Mouse (Mus musculus) heart, adult 11 months (tissue): ENCODE data around the gene Galnt14.

Source experiments
- DNase-seq: peaks from one replicate; pipeline ENCODE4 v3.0.0; 2022

Gene Galnt14

DNA sequence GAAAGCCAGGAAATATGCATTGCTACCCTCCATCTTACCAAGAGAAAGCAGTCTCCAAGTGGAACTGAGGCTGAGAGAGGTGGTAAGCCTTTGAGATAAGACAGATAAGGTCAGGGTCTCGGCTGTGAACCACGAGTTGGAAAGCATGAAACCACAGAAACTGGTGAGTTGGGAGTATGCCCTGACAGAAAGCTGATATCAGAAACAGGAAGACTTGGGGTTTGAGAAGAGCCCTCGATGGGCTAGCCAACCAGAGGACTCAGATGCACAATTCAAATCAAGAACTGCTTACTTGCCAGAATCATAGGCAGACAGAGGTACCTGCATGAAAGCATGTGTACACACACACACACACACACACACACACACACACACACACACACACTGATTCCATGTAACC lies 47.0 kb downstream of the Galnt14 start:
- DNase-seq, result no peak

DNA sequence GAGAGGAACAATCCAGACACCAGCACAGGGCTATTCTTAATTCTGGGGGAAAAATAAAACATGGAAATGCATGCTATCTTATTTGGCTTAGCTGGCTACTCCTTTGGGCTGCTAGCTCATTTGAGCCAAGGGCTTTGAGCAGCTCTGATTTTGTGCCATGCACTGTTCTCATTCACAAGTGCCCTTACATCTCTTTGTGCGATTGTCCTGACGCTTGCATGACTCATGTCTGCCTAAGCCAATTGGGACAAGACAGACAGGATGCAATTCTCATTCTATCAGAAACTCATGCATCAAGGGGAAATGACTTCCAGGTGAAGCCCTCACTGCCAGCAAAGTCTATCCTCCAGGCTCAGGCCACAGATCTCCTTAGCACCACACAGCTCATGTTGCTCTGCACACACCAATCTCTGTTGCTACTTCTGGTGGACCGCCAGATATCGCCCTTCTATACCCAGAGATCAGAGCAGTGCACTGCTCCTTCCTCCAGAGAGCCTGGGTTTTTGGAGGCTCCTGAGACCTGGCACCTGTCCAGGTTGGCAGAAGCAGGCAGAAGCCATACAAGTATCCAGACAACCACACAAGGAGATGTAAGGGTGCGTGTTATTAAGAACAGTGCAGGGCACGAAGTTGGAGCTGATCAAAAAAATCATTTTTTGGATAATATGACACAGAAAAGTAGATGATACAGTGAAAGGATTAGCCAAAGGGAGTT lies 51.4 kb downstream of the Galnt14 start:
- DNase-seq, result no peak

DNA sequence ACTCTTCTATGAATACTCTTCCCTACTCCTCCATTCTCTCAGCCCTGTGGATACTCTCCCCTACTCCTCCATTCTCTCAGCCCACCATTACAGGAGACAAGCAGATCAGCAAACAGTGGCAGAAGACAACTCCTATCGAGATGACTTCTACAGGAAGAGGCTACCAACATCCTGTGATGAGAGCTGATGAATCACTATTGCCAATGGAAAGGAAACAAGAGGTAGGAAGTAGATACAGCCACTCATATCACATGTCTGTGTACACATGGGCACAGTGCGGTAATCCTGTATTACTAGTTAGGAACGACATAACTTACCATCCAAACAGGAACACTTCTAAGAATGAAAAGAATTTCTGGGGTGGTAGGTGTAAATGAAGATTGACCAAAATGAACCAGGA lies 53.9 kb downstream of the Galnt14 start:
- no peak for DNase-seq

DNA sequence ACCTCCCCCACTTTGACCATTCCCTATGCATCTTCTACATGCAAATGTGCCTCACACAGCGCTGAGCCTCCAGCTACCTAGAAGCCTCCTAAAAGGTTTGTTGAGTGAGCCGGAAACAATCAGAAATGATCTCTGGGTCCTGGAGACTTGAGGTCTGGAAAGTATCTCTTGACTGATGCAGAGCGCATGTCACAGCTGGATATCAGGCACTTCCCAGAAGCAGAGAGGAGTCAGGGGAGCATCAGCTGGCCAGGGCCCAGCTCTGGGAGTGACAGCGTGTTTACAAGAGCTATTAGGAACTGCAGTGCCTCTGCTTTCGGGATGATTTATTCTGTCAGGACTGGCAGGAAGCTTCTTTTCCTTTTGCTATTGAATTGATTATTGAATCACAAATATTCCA lies 56.0 kb downstream of the Galnt14 start:
- no peak for DNase-seq

DNA sequence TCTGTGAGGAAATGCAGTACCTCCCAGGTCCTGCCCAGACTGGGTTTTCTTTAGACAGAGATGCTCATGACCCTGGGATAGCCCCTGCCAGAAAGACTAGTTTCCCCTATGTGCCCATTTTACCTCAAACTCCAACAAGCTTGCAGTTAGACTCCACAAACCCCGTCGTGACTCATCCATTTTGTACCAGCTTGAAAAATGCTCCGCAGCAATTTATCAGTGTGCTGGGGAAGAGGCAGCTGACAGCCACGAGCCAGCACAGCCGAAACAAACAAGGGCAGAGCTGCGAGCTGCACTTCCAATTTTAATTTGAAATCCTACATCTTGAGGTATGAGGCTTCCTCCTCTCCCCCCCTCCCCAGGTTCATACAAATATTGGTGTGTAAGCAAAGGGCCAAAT lies 60.9 kb downstream of the Galnt14 start:
- DNase-seq, result no peak

DNA sequence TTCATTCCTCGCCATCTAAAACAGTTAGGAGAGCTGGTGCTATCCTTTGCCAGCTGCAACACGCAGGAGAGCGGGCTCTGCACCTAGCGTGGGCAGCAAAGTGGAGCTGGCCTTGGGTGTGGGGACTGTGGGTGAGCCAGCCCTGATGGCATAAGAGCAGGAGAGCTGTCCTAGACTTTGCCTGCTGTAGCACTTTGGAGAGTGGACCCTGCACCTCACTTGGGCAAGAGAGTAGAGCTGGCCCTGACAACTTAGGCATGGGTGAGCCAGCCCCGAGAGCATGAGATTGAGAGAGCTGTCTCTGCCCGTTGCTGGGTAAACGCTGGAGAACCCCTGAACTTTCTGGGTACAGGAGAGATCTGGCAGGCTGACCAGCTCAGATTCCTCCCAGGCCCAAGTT lies 68.6 kb downstream of the Galnt14 start:
- no peak for DNase-seq

DNA sequence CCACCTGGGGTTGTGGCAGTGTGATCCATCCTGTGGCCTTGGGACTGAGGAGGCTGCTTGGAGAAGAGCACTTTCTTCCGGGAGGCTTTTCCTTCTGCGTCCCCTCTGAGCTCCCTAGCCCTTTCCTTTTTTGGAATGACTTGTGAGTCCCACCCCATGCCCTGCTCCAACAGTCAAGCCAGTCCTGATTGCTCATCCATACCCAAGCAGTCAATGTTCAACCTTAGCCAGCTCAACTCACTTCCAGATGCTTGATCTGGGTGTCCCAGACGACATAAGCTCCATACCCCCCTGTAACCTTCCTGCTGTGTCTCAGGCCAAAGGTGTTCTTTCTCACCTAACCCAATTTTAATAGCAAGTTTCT lies 70.2 kb downstream of the Galnt14 start:
- DNase-seq, result no peak

DNA sequence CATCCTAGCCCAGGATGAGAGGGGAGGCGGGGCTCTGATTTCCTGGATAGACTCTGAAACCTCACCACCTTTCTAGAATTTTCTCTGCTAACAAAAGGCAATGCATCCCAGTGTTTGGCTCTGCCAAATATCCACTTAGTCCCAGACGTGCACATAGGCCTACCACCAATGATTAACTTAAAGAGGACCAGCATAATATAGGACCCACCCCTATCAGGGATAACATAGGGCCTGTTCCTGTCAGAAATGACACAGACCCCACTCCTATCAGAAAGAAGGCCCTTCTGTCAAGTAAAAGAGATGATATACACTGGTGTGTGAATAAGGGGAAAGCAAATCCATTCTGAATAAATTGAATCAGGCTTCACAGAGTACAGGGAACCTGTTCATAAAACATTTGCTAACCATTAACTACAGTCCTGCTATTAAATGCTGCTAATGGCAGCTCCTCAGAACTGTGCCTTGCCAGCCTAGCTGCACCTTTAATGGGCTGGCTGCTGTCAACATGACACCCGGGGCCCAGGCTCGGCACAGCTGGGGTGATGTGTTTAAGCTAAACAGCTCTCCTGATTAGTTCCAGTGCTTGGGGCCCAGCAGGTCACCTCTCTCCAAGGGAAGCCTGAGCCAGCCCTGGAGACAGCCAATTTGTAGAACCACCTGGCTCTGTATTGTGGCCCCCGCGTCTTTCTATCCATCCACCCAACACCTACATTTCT lies 70.7 kb downstream of the Galnt14 start:
- DNase-seq, result no peak

DNA sequence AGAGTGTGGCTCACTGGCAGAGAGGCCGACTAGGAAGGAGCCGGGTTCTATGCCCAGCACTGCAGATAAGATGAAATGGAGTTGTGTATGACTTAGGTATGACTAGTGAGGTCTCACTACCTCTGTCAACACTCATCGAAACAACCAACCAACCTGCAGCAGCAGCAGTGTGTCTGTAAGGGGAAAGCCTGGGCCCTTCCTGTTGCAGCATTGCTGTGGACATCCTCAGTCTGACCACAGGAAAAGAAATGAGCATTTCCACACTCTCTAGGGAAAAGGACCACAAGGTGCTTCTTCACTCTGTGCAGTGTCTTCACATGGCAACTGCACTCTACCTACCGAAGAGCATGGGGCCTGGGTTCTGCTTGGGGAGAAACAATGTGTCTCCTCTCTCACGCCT lies 73.3 kb downstream of the Galnt14 start:
- DNase-seq, result no peak

DNA sequence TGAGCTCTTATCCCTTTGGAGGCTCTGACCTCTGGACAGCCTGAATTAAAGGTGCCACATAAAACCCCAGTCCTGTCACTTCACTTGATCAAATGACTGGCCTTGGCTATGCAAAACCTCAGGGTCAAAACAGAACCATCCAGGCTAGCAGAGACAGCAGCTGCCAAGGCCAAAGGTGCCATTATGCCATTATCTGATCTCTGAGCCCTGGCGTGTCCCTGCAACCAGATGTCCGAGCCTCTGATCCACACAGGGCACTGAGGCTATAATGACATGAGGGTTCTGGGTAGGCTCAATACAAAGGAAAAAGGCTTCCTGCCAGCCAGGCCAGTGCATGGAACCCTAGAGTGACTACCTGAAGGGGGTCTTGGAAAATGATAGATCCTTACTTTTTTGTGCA lies 75.4 kb downstream of the Galnt14 start:
- no peak for DNase-seq

DNA sequence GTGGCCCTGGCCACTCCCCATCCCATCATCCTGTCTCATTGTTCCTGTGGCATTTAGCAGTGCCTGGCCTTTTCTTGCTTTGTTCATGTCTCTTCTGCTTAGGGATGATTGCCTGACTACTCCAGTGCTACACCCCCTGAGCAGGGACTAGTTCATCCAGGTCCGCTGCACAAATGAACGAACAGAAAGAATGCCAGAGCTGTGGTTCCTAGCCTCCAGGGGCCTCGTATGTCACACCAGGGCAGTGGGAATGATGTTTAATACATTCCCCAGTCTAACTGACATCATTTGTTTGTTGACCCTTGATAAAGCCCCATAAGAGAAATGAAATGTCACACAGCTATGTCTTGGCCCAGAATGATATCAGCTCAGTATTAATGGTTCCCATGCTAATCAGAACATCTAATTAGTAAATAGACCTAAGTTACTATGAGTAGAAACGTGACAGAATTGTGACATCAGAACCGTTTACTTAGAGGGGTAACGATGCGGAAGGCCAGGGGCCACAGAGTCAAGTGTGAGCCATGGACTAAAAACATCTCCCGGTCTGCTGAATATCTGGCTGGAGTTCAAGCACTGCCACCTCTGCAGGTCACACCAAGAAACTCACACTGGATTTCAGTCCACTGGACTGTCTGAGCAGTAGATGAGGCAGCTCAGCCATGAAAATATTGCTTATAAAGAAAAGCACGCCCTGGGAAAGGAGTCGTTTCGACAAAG lies 76.1 kb downstream of the Galnt14 start:
- no peak for DNase-seq

DNA sequence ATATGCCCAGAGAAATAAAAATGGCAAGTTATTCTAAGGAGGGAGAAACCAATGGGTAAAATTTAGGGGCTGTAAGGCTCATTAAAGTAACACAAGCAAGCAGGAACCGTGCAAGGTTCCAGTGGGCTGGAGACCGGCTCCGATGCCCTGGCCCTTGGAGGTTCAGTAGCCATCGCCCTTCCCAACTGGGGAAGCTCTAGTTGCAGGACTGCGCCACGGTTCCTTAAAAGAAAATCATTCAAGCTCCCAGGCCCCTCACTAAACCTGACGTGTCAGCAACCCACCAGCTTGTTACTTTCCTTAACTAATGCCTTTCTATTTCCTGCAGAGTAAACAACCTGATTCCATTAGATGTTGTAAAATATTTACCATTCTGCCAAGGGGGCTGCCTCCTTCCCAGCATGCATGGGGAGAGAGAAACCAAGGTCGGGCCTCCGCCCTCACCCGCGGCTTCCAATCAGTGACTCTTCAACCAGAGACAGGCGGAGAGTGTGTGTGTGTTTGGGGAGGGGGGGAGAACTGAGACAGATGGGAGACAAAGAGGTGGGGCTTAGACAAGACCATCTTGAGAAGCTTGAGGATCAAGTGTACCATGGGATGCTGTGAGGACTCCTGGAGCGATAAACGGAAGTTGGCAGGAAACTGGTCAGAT lies 81.9 kb downstream of the Galnt14 start:
- peak; percentile 85 for DNase-seq

DNA sequence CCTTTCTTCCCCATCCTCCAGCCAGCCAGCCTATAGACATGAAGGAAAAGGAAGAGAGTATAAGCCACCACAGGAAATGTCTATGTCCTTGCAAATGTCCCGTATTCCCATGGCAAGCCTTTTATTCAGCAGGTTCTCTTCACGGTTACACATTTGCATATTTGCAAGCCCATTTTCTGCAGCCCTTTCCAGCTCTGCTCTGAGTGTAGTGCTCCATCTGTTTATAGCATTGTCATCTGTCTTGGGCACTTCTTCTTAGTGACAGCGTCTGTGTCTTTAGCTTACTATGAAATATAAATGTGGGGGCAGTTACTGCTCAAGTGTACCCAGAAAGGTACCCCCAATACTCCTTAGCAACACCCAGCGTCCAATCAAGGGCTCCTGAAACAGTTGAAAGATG lies 83.3 kb downstream of the Galnt14 start:
- no peak for DNase-seq

DNA sequence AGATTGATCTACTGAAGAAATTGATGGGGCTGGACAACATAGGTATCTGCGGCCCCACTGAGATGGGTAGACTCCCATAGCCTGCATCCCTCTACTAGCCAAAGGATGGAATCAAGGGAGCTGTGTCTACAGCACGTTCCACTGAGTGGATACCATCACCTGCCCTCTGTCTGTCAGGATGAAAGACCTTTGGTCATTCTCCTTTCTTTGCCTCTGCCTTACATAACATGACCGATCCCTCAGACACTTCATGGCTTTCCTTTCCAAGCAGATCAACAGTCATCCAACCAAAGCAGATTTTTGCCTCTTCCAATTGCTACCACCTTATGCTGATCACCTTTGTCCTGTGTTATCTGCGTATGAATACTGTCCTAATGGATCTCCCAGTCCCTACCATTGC lies 90.2 kb downstream of the Galnt14 start:
- DNase-seq, result no peak

DNA sequence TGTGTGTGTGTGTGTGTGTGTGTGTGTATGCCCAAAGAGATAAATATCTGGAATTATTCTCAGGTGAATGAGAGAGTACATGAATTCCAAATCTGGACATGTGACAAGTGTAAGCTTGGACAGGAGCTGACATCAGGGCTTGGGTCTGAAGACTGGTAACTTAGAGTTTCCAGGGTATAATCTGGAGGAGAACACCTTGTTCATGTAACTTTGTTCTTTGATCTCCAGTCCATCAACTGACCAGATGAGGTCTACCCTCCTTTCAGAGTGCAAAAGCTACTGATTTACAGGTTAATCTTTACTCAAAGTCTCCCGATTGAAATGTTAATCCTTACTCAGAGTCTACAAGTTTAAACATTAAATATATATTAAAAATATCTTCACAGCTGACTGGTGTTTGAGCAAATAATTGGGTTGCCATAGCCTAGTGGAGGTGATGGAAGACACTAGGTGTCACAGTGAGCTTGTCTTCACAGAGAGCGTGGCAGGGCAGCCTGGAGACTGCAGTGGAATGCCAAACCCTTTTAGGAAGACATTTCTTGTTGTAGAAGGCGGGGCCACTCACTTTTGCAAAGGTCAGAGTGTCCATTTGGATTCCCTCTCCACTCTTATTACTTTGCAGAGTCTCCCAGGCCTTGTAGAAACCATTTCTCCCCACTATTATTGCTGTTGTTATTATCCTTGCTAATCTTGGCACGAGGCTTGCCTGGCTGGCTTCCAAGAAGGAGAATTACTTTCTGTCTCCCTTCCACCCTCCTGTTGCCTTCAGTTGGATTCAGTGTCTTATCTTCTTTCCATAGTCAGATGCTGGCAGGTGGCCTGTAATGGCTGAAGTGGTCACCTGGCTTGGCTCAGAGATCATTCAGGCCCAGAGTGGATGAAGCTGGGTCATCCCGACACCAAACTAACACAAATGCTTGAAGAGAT lies 107.4 kb downstream of the Galnt14 start:
- no peak for DNase-seq

DNA sequence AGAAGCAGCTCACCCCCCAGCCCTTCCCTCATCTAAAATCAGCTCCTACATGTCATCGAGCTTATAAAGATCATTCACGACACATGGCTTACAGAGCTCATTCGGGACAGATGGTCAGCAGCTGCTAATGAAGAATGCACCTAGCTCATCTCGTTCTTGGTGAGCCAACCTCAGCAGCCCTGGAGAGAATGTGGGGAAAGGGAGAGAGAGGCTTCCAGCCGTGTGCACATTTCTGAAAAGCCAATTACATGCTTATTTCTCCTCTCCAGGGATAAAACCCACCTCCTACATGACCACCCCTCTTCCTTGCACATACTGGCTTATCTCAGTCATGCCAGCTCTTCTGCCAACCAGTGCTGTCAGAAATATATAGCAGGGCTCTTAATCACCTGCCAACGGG lies 110.3 kb downstream of the Galnt14 start:
- DNase-seq, result no peak

DNA sequence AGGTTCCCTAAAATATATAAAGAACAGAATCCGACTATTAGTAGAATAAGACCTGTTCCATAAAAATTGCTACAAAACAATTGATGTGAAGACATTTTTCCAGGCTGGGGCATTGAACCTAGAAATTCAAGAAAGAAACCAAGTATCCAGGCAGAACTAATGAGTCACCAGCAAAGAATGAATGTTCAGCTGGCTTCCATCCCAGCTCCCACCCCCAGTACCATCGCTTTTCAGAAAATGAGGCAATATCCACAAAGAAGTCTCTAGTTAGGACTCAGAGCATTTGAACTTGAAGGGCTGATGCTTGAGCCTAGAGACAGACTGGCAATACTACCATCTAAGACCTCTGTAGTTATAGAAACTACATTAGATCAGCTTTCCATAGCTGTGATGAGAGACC lies 118.2 kb downstream of the Galnt14 start:
- DNase-seq, result no peak

DNA sequence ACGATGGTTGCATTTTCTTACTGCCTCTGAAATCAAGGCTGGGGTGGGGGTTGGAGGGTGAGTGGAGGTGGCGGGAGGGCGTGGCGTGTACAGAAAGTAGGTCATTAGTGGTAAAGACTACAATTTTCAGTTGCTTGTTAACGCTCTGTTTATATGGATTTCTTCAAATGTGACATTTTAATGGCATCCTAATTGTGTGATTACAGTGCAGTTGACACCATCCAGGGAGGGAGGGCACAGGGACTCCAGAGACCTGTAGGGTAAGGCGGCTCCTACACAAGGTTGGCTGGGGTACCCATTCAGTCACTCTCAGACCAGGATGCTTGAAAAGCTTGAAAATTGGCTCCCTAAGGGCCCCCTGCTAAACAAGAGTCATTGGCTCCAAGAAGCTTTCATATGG lies 122.7 kb downstream of the Galnt14 start:
- no peak for DNase-seq

DNA sequence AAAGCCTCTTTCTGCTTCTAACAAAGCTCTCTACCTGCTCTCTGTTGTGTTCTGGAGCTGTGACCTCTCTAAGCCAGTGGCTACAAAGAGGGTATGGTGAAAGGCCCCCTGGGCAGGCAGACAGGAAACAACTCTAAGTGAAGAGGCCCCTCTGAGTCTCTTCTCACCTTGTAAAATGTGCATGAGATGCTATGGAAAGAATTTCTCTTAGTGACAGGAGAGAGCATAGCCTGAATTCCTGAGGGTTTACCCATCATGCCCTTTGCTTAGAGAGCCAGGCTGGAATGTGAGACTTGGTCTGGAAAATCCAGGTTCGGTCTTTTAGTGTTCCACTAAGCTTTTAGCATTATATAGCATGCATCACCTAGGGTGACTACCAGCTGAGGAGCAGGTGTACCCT lies 136.1 kb downstream of the Galnt14 start:
- no peak for DNase-seq

DNA sequence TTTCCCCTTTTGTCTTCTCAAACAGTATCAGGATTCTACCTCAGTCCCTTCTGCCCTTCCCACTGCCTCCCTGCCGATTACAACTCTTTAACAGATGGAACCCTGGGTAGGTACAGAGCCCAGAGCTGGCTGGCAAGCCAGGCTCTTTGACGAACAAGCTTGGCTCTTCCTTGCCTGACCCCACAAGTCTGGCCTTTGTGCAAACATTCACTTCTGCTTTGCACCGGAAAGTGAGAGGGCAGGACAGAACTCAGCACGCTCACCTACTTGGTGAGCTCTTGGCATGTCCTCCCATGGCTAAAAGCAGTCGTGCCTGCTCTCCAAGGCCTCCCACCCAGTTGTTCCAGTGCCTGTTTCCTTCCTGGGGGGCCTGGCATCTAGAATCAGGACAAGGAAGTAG lies 137.4 kb downstream of the Galnt14 start:
- DNase-seq, result no peak

DNA sequence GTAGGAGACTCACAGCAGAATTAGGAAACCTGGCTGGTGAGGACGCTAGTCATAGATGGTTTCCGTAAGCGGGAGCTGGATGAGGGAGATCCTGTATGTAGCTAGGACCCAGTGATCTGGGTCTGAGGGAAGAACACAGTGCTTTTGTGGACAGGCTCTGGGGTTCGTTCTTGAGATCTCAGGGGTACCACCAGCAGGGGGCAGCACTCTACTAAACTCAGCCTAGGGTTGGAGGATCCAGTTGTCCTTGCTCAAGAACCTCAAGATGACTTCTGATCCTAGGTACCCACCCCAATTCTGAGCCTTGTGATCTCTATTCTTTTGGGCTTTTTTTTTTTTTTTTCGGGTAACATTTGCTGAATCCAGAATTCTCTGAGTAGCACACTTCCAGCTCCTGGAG lies 137.8 kb downstream of the Galnt14 start:
- DNase-seq, result no peak

DNA sequence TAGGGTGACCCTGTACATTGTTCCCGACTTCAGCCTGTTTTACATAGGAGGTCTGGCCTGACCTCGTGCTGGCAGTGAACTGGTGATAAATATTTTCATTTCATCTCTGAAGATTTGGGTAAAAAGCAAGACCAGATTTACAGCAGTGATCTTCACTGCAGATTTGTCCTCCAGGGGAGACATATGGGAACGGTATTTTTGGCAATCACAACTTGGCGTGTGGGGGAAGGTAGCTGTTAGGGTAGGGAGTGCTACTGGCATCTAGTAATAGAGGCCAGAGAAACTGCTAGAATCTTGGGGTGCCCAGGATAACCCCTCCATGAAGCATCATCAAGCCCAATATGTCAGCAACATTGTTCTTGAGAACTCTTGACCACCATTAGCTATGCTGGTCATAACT lies 138.3 kb downstream of the Galnt14 start:
- DNase-seq, result no peak

DNA sequence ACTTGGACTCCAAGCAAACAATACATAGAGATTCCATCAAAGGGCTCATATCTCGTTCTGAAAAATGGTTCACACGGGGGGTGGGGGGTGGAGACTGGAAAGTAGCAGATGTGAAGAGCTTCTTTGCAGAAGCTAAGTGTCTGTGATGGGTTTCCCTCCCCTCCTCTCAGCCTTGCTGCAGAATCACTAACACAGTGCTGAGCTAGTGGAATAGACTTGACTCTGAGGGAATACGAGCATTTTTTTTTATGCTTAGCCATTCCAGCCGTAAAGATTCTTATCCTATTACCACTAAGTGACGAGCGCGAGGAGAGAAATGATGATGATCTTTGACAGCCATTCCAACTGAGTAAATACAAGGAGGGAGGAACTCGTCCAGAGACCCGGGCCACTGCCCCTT lies 142.0 kb downstream of the Galnt14 start:
- no peak for DNase-seq
